Mouse (Mus musculus): Measurements from ENCODE around the gene 5730596B20Rik. TPM values are rescaled to one million over a fixed set of nuclear protein-coding genes. Genes with fewer than 3 reads are reported as not detected.

Gene 5730596B20Rik
- polyA plus RNA-seq, 1 experiment: not detected

DNA sequence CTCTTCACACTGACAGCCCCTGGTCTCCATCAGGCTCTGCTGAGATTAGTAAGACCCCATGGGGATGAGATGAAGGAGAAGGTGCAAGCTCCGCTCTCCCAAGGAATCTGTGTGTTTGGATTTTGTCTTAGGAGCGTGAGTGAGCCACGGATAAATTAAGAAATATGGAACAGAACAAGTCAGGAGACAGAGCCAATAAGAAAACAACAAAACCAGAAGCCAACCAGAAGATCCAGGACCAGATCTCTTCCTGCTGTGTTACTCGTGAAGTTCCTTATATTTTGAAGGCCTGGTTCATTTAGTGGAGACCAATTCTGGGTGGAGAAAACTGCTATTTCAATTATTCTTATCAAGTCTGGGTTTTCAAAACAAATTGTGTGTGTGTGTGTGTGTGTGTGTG lies 25.7 kb upstream of the 5730596B20Rik start:
- Histone ChIP-seq H3K9me3 (replicated peaks; ENCODE audit: control insufficient read depth, insufficient read depth, low read length, poor library complexity, severe bottlenecking) (no peaks in the 10 kb centered on the region), H3K27ac (ENCODE audit: insufficient read depth, low read length) (no peak overlapping the region), H3K4me1 (ENCODE audit: control insufficient read depth, insufficient read depth, low read length) (no peaks in the 10 kb centered on the region), H3K4me3 (ENCODE audit: low read depth, low read length) (no peak overlapping the region), H3K36me3 (ENCODE audit: control insufficient read depth, insufficient read depth, low read length, poor library complexity, severe bottlenecking) (no peaks in the 10 kb centered on the region), H3K27me3 (ENCODE audit: control insufficient read depth, insufficient read depth, low read length, poor library complexity, severe bottlenecking) (peaks cover 25% of the 10 kb centered on the region), H3K9ac (ENCODE audit: low read depth, poor library complexity, severe bottlenecking) (no peak overlapping the region)
- TF ChIP-seq POLR2A (IDR thresholded peaks at IDR 0.05; ENCODE audit: insufficient read depth, low read length) (no peak), CTCF (IDR thresholded peaks at IDR 0.05; ENCODE audit: low read depth, low read length) (no peak), EP300 (IDR thresholded peaks at IDR 0.05; ENCODE audit: insufficient read depth, low read depth, low read length) (no peak)

DNA sequence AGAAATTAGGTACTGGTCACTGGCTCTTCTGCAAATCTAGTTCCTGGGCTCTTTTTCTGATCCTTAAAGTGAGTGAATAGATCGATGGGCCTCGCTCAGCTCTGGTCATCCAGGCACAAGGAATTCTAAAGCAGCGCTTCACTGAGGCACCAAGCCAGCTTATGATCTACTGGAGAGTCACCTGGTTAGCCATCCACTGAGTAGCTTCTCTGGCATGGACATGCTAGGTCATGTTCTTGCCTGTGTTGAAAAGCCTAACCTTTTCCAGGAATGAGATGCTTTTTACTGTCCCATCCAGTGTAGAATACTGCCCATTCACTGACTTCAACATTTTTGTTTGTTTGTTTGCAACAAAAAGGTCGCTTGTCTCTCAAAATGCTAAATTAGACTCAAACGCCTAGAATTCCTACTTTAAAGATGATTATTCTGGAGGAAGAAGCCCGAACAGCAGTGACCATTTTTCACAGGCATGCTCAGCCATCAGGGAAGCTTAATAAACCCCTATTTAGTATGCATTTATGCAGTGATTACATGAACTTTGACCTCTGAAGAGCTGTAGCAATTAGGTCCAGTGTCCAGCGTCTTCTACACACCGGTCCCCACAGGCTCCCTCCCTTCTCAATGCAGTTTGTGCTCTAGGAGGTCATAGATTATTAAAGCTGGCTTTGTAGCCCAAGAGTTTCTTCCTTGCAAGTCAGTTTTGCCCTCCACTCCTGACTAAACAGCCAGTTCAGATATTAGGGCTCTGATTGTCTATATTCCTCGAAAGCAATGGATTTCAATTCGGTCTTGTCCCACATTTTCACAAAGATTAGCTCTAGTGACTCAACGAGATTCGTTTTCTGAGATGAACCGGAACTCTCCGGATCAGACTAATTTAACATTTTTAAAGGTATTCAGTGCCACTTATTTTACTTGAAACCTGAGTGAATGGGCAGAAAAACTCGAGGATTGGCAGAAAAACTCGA lies 24.8 kb upstream of the 5730596B20Rik start:
- Histone ChIP-seq H3K9ac (ENCODE audit: low read depth, poor library complexity, severe bottlenecking) (no peak overlapping the region), H3K9me3 (replicated peaks; ENCODE audit: control insufficient read depth, insufficient read depth, low read length, poor library complexity, severe bottlenecking) (no peaks in the 10 kb centered on the region), H3K27me3 (ENCODE audit: control insufficient read depth, insufficient read depth, low read length, poor library complexity, severe bottlenecking) (peaks cover 29% of the 10 kb centered on the region), H3K4me1 (ENCODE audit: control insufficient read depth, insufficient read depth, low read length) (no peaks in the 10 kb centered on the region), H3K4me3 (ENCODE audit: low read depth, low read length) (no peak overlapping the region), H3K36me3 (ENCODE audit: control insufficient read depth, insufficient read depth, low read length, poor library complexity, severe bottlenecking) (no peaks in the 10 kb centered on the region), H3K27ac (ENCODE audit: insufficient read depth, low read length) (no peak overlapping the region)
- no peak for TF ChIP-seq POLR2A (IDR thresholded peaks at IDR 0.05; ENCODE audit: insufficient read depth, low read length)
- no peak for TF ChIP-seq CTCF (IDR thresholded peaks at IDR 0.05; ENCODE audit: low read depth, low read length)
- no peak for TF ChIP-seq EP300 (IDR thresholded peaks at IDR 0.05; ENCODE audit: insufficient read depth, low read depth, low read length)

DNA sequence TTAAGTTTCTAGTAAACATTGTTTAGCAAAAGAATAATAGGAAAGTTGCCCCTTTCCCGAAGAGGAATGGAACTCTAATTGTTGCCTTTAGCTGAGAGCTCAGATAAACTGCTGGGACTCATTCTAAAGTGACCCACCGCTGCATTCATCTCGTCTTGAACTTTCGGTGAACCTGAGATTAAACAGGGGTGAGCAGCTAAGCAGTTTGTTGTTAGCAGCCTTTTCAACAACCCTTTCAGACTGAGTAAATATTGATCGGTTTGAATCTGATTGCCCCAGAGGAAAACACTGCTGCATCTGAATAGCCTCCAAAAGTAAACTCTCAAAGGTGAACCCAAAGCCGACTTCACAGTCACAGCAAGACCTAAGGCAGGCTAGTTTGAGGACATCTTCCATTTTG lies 24.0 kb upstream of the 5730596B20Rik start:
- Histone ChIP-seq H3K27me3 (ENCODE audit: control insufficient read depth, insufficient read depth, low read length, poor library complexity, severe bottlenecking) (peaks cover 29% of the 10 kb centered on the region), H3K36me3 (ENCODE audit: control insufficient read depth, insufficient read depth, low read length, poor library complexity, severe bottlenecking) (no peaks in the 10 kb centered on the region), H3K9me3 (replicated peaks; ENCODE audit: control insufficient read depth, insufficient read depth, low read length, poor library complexity, severe bottlenecking) (no peaks in the 10 kb centered on the region), H3K4me3 (ENCODE audit: low read depth, low read length) (no peak overlapping the region), H3K4me1 (ENCODE audit: control insufficient read depth, insufficient read depth, low read length) (no peaks in the 10 kb centered on the region), H3K27ac (ENCODE audit: insufficient read depth, low read length) (no peak overlapping the region), H3K9ac (ENCODE audit: low read depth, poor library complexity, severe bottlenecking) (no peak overlapping the region)
- TF ChIP-seq EP300 (IDR thresholded peaks at IDR 0.05; ENCODE audit: insufficient read depth, low read depth, low read length): no peak

DNA sequence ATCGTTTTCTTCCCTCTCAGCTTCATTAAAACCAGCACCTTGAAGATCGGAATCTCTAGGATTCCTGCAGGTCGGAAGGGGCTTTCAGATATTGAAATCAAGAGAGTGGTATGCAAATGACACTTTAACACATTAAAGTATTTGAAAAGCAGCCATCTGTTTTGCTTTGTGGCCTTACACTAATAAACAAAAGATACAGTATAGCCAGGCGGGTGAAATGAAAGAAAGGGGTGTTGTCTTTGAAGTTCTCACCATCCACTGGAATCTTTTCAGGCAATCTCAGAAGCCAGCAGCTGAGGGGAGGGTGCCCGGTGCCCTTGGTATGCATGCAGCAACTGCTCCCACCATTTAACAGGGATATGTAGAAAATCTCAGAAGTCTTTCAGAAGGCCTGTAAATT lies 23.3 kb upstream of the 5730596B20Rik start:
- Histone ChIP-seq H3K27ac (ENCODE audit: insufficient read depth, low read length) (no peak overlapping the region), H3K9ac (ENCODE audit: low read depth, poor library complexity, severe bottlenecking) (no peak overlapping the region), H3K27me3 (ENCODE audit: control insufficient read depth, insufficient read depth, low read length, poor library complexity, severe bottlenecking) (peaks cover 29% of the 10 kb centered on the region), H3K4me1 (ENCODE audit: control insufficient read depth, insufficient read depth, low read length) (no peaks in the 10 kb centered on the region), H3K9me3 (replicated peaks; ENCODE audit: control insufficient read depth, insufficient read depth, low read length, poor library complexity, severe bottlenecking) (no peaks in the 10 kb centered on the region), H3K4me3 (ENCODE audit: low read depth, low read length) (no peak overlapping the region), H3K36me3 (ENCODE audit: control insufficient read depth, insufficient read depth, low read length, poor library complexity, severe bottlenecking) (no peaks in the 10 kb centered on the region)
- TF ChIP-seq EP300 (IDR thresholded peaks at IDR 0.05; ENCODE audit: insufficient read depth, low read depth, low read length): no peak
- no peak for TF ChIP-seq POLR2A (IDR thresholded peaks at IDR 0.05; ENCODE audit: insufficient read depth, low read length)
- TF ChIP-seq CTCF (IDR thresholded peaks at IDR 0.05; ENCODE audit: low read depth, low read length): no peak

DNA sequence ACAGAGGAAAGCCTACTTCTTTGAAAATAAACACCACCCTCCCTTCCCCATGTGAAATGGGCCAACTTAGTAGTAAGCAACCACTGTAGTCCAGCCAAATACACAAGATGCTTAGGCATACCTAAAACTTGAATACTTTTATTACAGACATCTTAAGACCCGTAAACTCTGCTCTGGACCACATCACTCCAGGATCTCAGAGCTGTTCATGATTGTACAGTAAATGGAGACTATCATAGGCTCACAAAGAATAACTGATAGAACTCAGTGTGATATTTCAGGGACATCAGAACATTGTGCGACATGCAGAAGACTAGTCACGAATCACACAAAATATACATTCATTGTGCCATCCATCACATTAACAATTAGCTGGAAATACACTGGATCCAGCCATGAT lies 21.8 kb upstream of the 5730596B20Rik start:
- H3K27ac ChIP-seq (ENCODE audit: insufficient read depth, low read length): no peak overlapping the region
- H3K9me3 ChIP-seq (replicated peaks; ENCODE audit: control insufficient read depth, insufficient read depth, low read length, poor library complexity, severe bottlenecking): no peaks in the 10 kb centered on the region
- H3K27me3 ChIP-seq (ENCODE audit: control insufficient read depth, insufficient read depth, low read length, poor library complexity, severe bottlenecking): peaks cover 24% of the 10 kb centered on the region
- TF ChIP-seq EP300 (IDR thresholded peaks at IDR 0.05; ENCODE audit: insufficient read depth, low read depth, low read length) (no peak), CTCF (IDR thresholded peaks at IDR 0.05; ENCODE audit: low read depth, low read length) (no peak), POLR2A (IDR thresholded peaks at IDR 0.05; ENCODE audit: insufficient read depth, low read length) (no peak)
- no peaks in the 10 kb centered on the region for H3K36me3 ChIP-seq (ENCODE audit: control insufficient read depth, insufficient read depth, low read length, poor library complexity, severe bottlenecking)
- H3K4me3 ChIP-seq (ENCODE audit: low read depth, low read length): no peak overlapping the region
- no peak overlapping the region for H3K9ac ChIP-seq (ENCODE audit: low read depth, poor library complexity, severe bottlenecking)
- H3K4me1 ChIP-seq (ENCODE audit: control insufficient read depth, insufficient read depth, low read length): peaks cover 4% of the 10 kb centered on the region

DNA sequence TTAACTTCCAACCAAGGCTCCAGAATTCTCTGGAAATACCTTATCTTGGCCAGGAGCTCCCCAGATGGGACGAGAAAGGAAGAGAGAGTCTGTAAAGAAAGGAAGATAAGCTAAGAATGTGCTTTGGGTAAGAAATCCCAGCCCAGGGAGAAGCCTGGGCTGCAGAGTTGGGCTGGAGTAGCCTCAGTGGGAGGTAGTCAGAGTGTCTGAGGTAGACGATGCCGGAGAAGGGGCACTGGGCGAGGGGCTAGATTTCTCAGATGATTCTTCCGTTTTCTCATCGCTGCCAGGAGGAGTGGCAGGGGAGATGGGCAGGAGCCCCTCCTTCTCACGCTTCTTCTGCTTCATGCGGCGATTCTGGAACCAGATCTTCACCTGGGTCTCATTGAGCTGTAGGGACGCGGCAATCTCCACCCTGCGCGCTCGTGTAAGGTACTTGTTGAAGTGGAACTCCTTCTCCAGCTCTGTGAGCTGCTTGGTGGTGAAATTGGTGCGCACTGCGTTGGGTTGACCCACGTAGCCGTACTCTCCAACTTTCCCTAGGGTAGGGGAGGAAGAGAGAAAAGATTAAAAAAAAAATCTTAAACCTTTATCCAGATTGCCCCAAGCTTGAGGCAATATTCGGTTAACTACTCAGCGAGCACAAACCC lies 20.6 kb upstream of the 5730596B20Rik start:
- H3K4me1 ChIP-seq (ENCODE audit: control insufficient read depth, insufficient read depth, low read length): peaks cover 5% of the 10 kb centered on the region
- H3K27me3 ChIP-seq (ENCODE audit: control insufficient read depth, insufficient read depth, low read length, poor library complexity, severe bottlenecking): peaks cover 19% of the 10 kb centered on the region
- H3K27ac ChIP-seq (ENCODE audit: insufficient read depth, low read length): no peak overlapping the region
- no peak overlapping the region for H3K9ac ChIP-seq (ENCODE audit: low read depth, poor library complexity, severe bottlenecking)
- no peaks in the 10 kb centered on the region for H3K36me3 ChIP-seq (ENCODE audit: control insufficient read depth, insufficient read depth, low read length, poor library complexity, severe bottlenecking)
- no peak overlapping the region for H3K4me3 ChIP-seq (ENCODE audit: low read depth, low read length)
- TF ChIP-seq POLR2A (IDR thresholded peaks at IDR 0.05; ENCODE audit: insufficient read depth, low read length): no peak
- TF ChIP-seq CTCF (IDR thresholded peaks at IDR 0.05; ENCODE audit: low read depth, low read length): no peak
- no peak for TF ChIP-seq EP300 (IDR thresholded peaks at IDR 0.05; ENCODE audit: insufficient read depth, low read depth, low read length)
- H3K9me3 ChIP-seq (replicated peaks; ENCODE audit: control insufficient read depth, insufficient read depth, low read length, poor library complexity, severe bottlenecking): no peaks in the 10 kb centered on the region

All from ES-Bruce4 (cell line).